ENCODE assay signal across 15 mouse cellular contexts in genomic region chr6:124592186-124592700, GRCm38 (mm10). TPM values are rescaled to one million over a fixed set of nuclear protein-coding genes. Genes with fewer than 3 reads are reported as not detected.
DNase-seq lines count a peak whose midpoint lies in the region; ATAC-seq and TF ChIP-seq lines count a peak whose summit lies in the region.
"Had no signal": no experiment of that assay in that cellular context is flagged by ENCODE, and none has a peak within 500 bp of the region (broad histone marks: within the 10 kb centered on the region; RNA-seq: fewer than 3 reads in every experiment).

No protein-coding gene starts in this region.

- no peak overlapping the region for H3K9ac ChIP-seq in intestine, postnatal 0 days (ENCODE audit: low read depth, low read length)
- no peak overlapping the region for H3K9ac ChIP-seq in intestine, embryonic 15.5 days

- TF ChIP-seq CTCF in cerebellum, adult 2 months (IDR thresholded peaks at IDR 0.05; ENCODE audit: borderline replicate concordance, insufficient read depth, low read depth, low read length): no peak
- TF ChIP-seq CTCF in intestine, postnatal 0 days (IDR thresholded peaks at IDR 0.05; ENCODE audit: low read depth): 0 out of 2 replicates have a peak, but pooled peaks have one; percentile 6

- 25% methylated on average over 4 of the region's 4 CpGs for WGBS in cerebellum, adult 2 months
- WGBS in intestine, postnatal 0 days: 81% methylated on average over 4 of the region's 4 CpGs
- 77% methylated on average over 4 of the region's 4 CpGs for WGBS in intestine, embryonic 15.5 days

- no peak overlapping the region for H3K27ac ChIP-seq in cerebellum, adult 2 months (ENCODE audit: insufficient read depth, low read length)
- no peak overlapping the region for H3K27ac ChIP-seq in intestine, postnatal 0 days (ENCODE audit: low read depth, low read length)
- H3K27ac ChIP-seq in intestine, embryonic 15.5 days: no peak overlapping the region

- H3K4me2 ChIP-seq in intestine, postnatal 0 days (replicated peaks; ENCODE audit: low read depth): no peak overlapping the region
- H3K4me2 ChIP-seq in intestine, embryonic 15.5 days (replicated peaks): no peak overlapping the region

- H3K36me3 ChIP-seq in intestine, postnatal 0 days (ENCODE audit: control insufficient read depth, insufficient read depth): no peaks in the 10 kb centered on the region
- no peaks in the 10 kb centered on the region for H3K36me3 ChIP-seq in intestine, embryonic 15.5 days
- H3K36me3 ChIP-seq: G1E had no signal

- H3K4me1 ChIP-seq in cerebellum, adult 2 months (ENCODE audit: control insufficient read depth, insufficient read depth, low read length): no peaks in the 10 kb centered on the region
- H3K4me1 ChIP-seq in intestine, postnatal 0 days (replicated peaks; ENCODE audit: control insufficient read depth, insufficient read depth, low read length): no peaks in the 10 kb centered on the region
- no peaks in the 10 kb centered on the region for H3K4me1 ChIP-seq in intestine, embryonic 15.5 days (replicated peaks)

- H3K27me3 ChIP-seq in cerebellum, adult 2 months (ENCODE audit: control insufficient read depth, insufficient read depth, low read length): no peaks in the 10 kb centered on the region
- H3K27me3 ChIP-seq in intestine, postnatal 0 days (replicated peaks; ENCODE audit: control insufficient read depth, insufficient read depth, low read length): no peaks in the 10 kb centered on the region
- no peaks in the 10 kb centered on the region for H3K27me3 ChIP-seq in intestine, embryonic 15.5 days (replicated peaks)

- no peak for ATAC-seq in cerebellum, adult (ENCODE audit: insufficient number of reproducible peaks, low FRiP score, low TSS enrichment)
- ATAC-seq in intestine, postnatal 0 days: no peak
- ATAC-seq in intestine, embryonic 15.5 days: no peak
- ATAC-seq: activated CD4-positive, CD25-positive, alpha-beta regulatory T cell, adult 4 months; intestine, embryonic 16.5 days had no signal

- DNase-seq in cerebellum, adult 2 months: peak; percentile 22 to 27
- peak; percentile 14 for DNase-seq in urinary bladder, postnatal 14 days (ENCODE audit: low spot score)
- DNase-seq in urinary bladder, adult 18-20 months (ENCODE audit: low spot score in 2 of 2): no peak
- DNase-seq in spleen, adult 18-20 months: no peak
- no peak for DNase-seq in liver
- DNase-seq: thymus, adult 18-20 months had no signal

- H3K4me3 ChIP-seq in cerebellum, adult 2 months (replicated peaks; ENCODE audit: insufficient read depth, low read depth, low read length): no peak overlapping the region
- no peak overlapping the region for H3K4me3 ChIP-seq in intestine, postnatal 0 days (ENCODE audit: low read depth, low read length)
- H3K4me3 ChIP-seq in intestine, embryonic 15.5 days (replicated peaks): no peak overlapping the region

- no peaks in the 10 kb centered on the region for H3K9me3 ChIP-seq in intestine, postnatal 0 days (ENCODE audit: control insufficient read depth)
- H3K9me3 ChIP-seq in intestine, embryonic 15.5 days: no peaks in the 10 kb centered on the region
- H3K9me3 ChIP-seq: G1E had no signal

- no peak for TF ChIP-seq POLR2A in cerebellum, adult 2 months (IDR thresholded peaks at IDR 0.05; ENCODE audit: borderline replicate concordance, insufficient read depth, low read length)

RNA-seq across cellular contexts. Expression of gene C1rb, which starts 22.1 kb away (rescaled TPM):
- polyA plus RNA-seq in cerebellum, adult 2 months (2012; rRNA removed): not detected in 2 replicates
- polyA plus RNA-seq in intestine, postnatal 0 days (2015; fragmentation: Nextera tagmentation; extraction: Ambion mirVana): not detected in 2 replicates
- not detected in 2 replicates for polyA plus RNA-seq in intestine, embryonic 15.5 days (2015; fragmentation: Nextera tagmentation; extraction: Ambion mirVana)
- polyA plus RNA-seq: activated CD4-positive, CD25-positive, alpha-beta regulatory T cell, adult 4 months; cortical plate, adult 2 months; G1E; heart, embryonic 14.5 days; intestine, embryonic 16.5 days; liver, embryonic 16.5 days had no signal

RNA-seq across cellular contexts. Expression of gene C1s2, which starts 43.6 kb away (rescaled TPM):
- 0.17 and 0.18 TPM in 2 replicates for polyA plus RNA-seq in cerebellum, adult 2 months (2012; rRNA removed)
- not detected in 2 replicates for polyA plus RNA-seq in intestine, postnatal 0 days (2015; fragmentation: Nextera tagmentation; extraction: Ambion mirVana)
- polyA plus RNA-seq in intestine, embryonic 15.5 days (2015; fragmentation: Nextera tagmentation; extraction: Ambion mirVana): not detected in 2 replicates
- polyA plus RNA-seq: activated CD4-positive, CD25-positive, alpha-beta regulatory T cell, adult 4 months; G1E; heart, embryonic 14.5 days had no signal

RNA-seq across cellular contexts. Expression of gene C1s1, which starts 50.1 kb away (rescaled TPM):
- 1.2 and 1.3 TPM in 2 replicates for polyA plus RNA-seq in cerebellum, adult 2 months (2012; rRNA removed)
- 9.1 and 10.4 TPM in 2 replicates for polyA plus RNA-seq in intestine, postnatal 0 days (2015; fragmentation: Nextera tagmentation; extraction: Ambion mirVana)
- polyA plus RNA-seq in intestine, embryonic 15.5 days (2015; fragmentation: Nextera tagmentation; extraction: Ambion mirVana): 5.4 and 5.8 TPM in 2 replicates
- polyA plus RNA-seq: activated CD4-positive, CD25-positive, alpha-beta regulatory T cell, adult 4 months; G1E had no signal

Comparison
In these comparisons a context has a peak if more than half of its experiments do, and no peak if none do; other contexts are left out.
1. DNase-seq: peak in cerebellum, adult 2 months (2 of 2) and urinary bladder, postnatal 14 days (single experiment); none in urinary bladder, adult 18-20 months (0 of 2), spleen, adult 18-20 months (0 of 2) and liver (single experiment).